Mouse (Mus musculus) CH12.LX (cell line): ENCODE data around the gene Ccdc51. TPM values are rescaled to one million over a fixed set of nuclear protein-coding genes. Genes with fewer than 3 reads are reported as not detected.

Source experiments
- DNase-seq: peaks from one replicate; pipeline ENCODE4 v3.0.0-alpha.2; 2013; ENCODE audit errors: extremely low read depth
- H3K27ac ChIP-seq: 2 replicates; pipeline ENCODE4 v1.5.1; 2012; ENCODE audit warnings: low read depth, mild to moderate bottlenecking, control low read depth, moderate library complexity; ENCODE audit not compliant: insufficient read depth
- H3K27me3 ChIP-seq: replicated peaks from 2 replicates; pipeline ENCODE3; 2012; ENCODE audit warnings: inconsistent platforms
- H3K36me3 ChIP-seq, 2 experiments: replicated peaks in 1 of 2; 2 replicates each; pipeline versions ENCODE3 to v1.6.1; 2012; ENCODE audit warnings: inconsistent platforms in 1 of 2, low read length in 1 of 2, mild to moderate bottlenecking in 1 of 2, mixed read lengths in 1 of 2, moderate library complexity in 1 of 2; ENCODE audit not compliant: control insufficient read depth in 1 of 2, insufficient read depth in 1 of 2
- H3K4me1 ChIP-seq, 2 experiments: 2 replicates each; pipeline ENCODE4 v1.6.1; 2012; ENCODE audit warnings: inconsistent platforms in 1 of 2, moderate library complexity in 1 of 2; ENCODE audit not compliant: insufficient read depth in 2 of 2, control insufficient read depth in 1 of 2
- H3K4me2 ChIP-seq: 2 replicates; pipeline ENCODE4 v1.6.1; 2012; ENCODE audit warnings: low read depth, mild to moderate bottlenecking, control low read depth; ENCODE audit not compliant: poor library complexity, insufficient read depth, severe bottlenecking
- H3K4me3 ChIP-seq, 3 experiments: fragments of 150-350 bp in 1 of 3; sonication (generic) in 1 of 3; replicated peaks in 1 of 3; 2 replicates each; pipeline versions ENCODE3 to v1.5.1; 2011 to 2012; ENCODE audit warnings: low read depth in 2 of 3, low read length in 2 of 3, mild to moderate bottlenecking in 2 of 3, moderate library complexity in 2 of 3, control low read depth in 1 of 3, improper control_type of control experiment in 1 of 3, inconsistent platforms in 1 of 3, mixed read lengths in 1 of 3; ENCODE audit not compliant: poor library complexity in 1 of 3
- H3K79me2 ChIP-seq: replicated peaks from 2 replicates; pipeline ENCODE4 v1.6.1; 2012; ENCODE audit warnings: mild to moderate bottlenecking, moderate library complexity; ENCODE audit not compliant: control insufficient read depth, poor library complexity, insufficient read depth, severe bottlenecking; ENCODE audit errors: extremely low read depth
- H3K9ac ChIP-seq: 2 replicates; pipeline ENCODE4 v1.6.1; 2012; ENCODE audit warnings: low read depth, mild to moderate bottlenecking, control low read depth, moderate library complexity; ENCODE audit not compliant: insufficient read depth
- H3K9me3 ChIP-seq: replicated peaks from 2 replicates; pipeline ENCODE3; 2012; ENCODE audit warnings: low read length, inconsistent platforms, mixed read lengths
- BHLHE40 ChIP-seq: IDR thresholded peaks from 2 replicates; pipeline ENCODE4 v1.6.1; 2011; ENCODE audit warnings: mild to moderate bottlenecking, low read depth, low read length, improper control_type of control experiment
- CTCF ChIP-seq, 2 experiments: IDR thresholded peaks in 1 of 2; conservative IDR thresholded peaks in 1 of 2; 2 replicates each; pipeline ENCODE4 v1.5.1; 2011 to 2012; ENCODE audit warnings: low read depth in 2 of 2, low read length in 2 of 2, improper control_type of control experiment in 1 of 2, inconsistent platforms in 1 of 2, mild to moderate bottlenecking in 1 of 2, moderate library complexity in 1 of 2
- E2F4 ChIP-seq: IDR thresholded peaks from 2 replicates; pipeline ENCODE4 v1.6.1; 2011; ENCODE audit warnings: low read depth, low read length, improper control_type of control experiment; ENCODE audit not compliant: insufficient replicate concordance
- ELF1 ChIP-seq: IDR thresholded peaks from 2 replicates; pipeline ENCODE4 v1.6.1; 2014; ENCODE audit warnings: low read depth, mild to moderate bottlenecking, inconsistent platforms, low read length, improper control_type of control experiment
- EP300 ChIP-seq: IDR thresholded peaks from 2 replicates; pipeline ENCODE4 v1.6.1; 2011; ENCODE audit warnings: low read length, improper control_type of control experiment
- ETS1 ChIP-seq: conservative IDR thresholded peaks from 2 replicates; pipeline ENCODE4 v1.6.1; 2012; ENCODE audit warnings: low read depth, mild to moderate bottlenecking, inconsistent platforms, low read length, improper control_type of control experiment, moderate library complexity
- HCFC1 ChIP-seq: IDR thresholded peaks from 2 replicates; pipeline ENCODE4 v1.6.1; 2012; ENCODE audit warnings: low read depth, mild to moderate bottlenecking, inconsistent platforms, low read length, improper control_type of control experiment
- IRF4 ChIP-seq: IDR thresholded peaks from 2 replicates; pipeline ENCODE4 v1.6.1; 2014; ENCODE audit warnings: low read depth, mild to moderate bottlenecking, inconsistent platforms, low read length, improper control_type of control experiment
- JUN ChIP-seq: IDR thresholded peaks from 2 replicates; pipeline ENCODE4 v1.6.1; 2011; ENCODE audit warnings: low read depth, mild to moderate bottlenecking, low read length, improper control_type of control experiment, moderate library complexity; ENCODE audit not compliant: insufficient read depth
- JUND ChIP-seq: conservative IDR thresholded peaks from 2 replicates; pipeline ENCODE4 v1.6.1; 2011; ENCODE audit warnings: low read depth, low read length, improper control_type of control experiment
- KAT2A ChIP-seq: IDR thresholded peaks from 2 replicates; pipeline ENCODE4 v1.6.1; 2012; ENCODE audit warnings: low read length, improper control_type of control experiment, inconsistent platforms; ENCODE audit not compliant: insufficient replicate concordance
- MAX ChIP-seq: IDR thresholded peaks from 2 replicates; pipeline ENCODE4 v1.6.1; 2011; ENCODE audit warnings: low read length, improper control_type of control experiment
- MAZ ChIP-seq: IDR thresholded peaks from 2 replicates; pipeline ENCODE4 v1.6.1; 2012; ENCODE audit warnings: low read depth, mild to moderate bottlenecking, inconsistent platforms, low read length, improper control_type of control experiment, moderate library complexity
- MEF2A ChIP-seq: IDR thresholded peaks from 2 replicates; pipeline ENCODE4 v1.6.1; 2014; ENCODE audit warnings: low read depth, mild to moderate bottlenecking, inconsistent platforms, low read length, improper control_type of control experiment, borderline replicate concordance
- MYC ChIP-seq: IDR thresholded peaks from 2 replicates; pipeline ENCODE4 v1.6.1; 2011; ENCODE audit warnings: low read depth, mild to moderate bottlenecking, improper control_type of control experiment, low read length
- NELFE ChIP-seq: IDR thresholded peaks from 2 replicates; pipeline ENCODE4 v1.6.1; 2011; ENCODE audit warnings: low read depth, low read length, improper control_type of control experiment
- NRF1 ChIP-seq: IDR thresholded peaks from 2 replicates; pipeline ENCODE4 v1.6.1; 2014; ENCODE audit warnings: low read depth, mild to moderate bottlenecking, inconsistent platforms, low read length, improper control_type of control experiment, moderate library complexity
- POLR2A ChIP-seq: IDR thresholded peaks from 2 replicates; pipeline ENCODE4 v1.6.1; 2011; ENCODE audit warnings: low read depth, mild to moderate bottlenecking, improper control_type of control experiment, low read length
- POLR2AphosphoS2 ChIP-seq: IDR thresholded peaks from 2 replicates; pipeline ENCODE4 v1.6.1; 2011; ENCODE audit warnings: low read depth, low read length, improper control_type of control experiment
- RAD21 ChIP-seq: IDR thresholded peaks from 2 replicates; pipeline ENCODE4 v1.6.1; 2011; ENCODE audit warnings: low read depth, mild to moderate bottlenecking, low read length, improper control_type of control experiment, moderate library complexity
- RCOR1 ChIP-seq: conservative IDR thresholded peaks from 2 replicates; pipeline ENCODE4 v1.6.1; 2012; ENCODE audit warnings: low read depth, mild to moderate bottlenecking, inconsistent platforms, low read length, improper control_type of control experiment
- SIN3A ChIP-seq: IDR thresholded peaks from 2 replicates; pipeline ENCODE4 v1.6.1; 2012; ENCODE audit warnings: low read length, improper control_type of control experiment, inconsistent platforms
- SMC3 ChIP-seq: IDR thresholded peaks from 2 replicates; pipeline ENCODE4 v1.6.1; 2011; ENCODE audit warnings: low read depth, low read length, improper control_type of control experiment
- TBP ChIP-seq: conservative IDR thresholded peaks from 2 replicates; pipeline ENCODE4 v1.6.1; 2011; ENCODE audit warnings: low read depth, low read length, improper control_type of control experiment
- USF2 ChIP-seq: conservative IDR thresholded peaks from 2 replicates; pipeline ENCODE4 v1.6.1; 2011; ENCODE audit warnings: low read depth, low read length, improper control_type of control experiment
- ZC3H11A ChIP-seq: IDR thresholded peaks from 2 replicates; pipeline ENCODE4 v1.6.1; 2012; ENCODE audit warnings: low read depth, mild to moderate bottlenecking, inconsistent platforms, low read length, improper control_type of control experiment
- ZMIZ1 ChIP-seq: IDR thresholded peaks from 2 replicates; pipeline ENCODE4 v1.6.1; 2012; ENCODE audit warnings: low read depth, mild to moderate bottlenecking, inconsistent platforms, low read length, improper control_type of control experiment
- ZNF384 ChIP-seq: IDR thresholded peaks from 2 replicates; pipeline ENCODE4 v1.6.1; 2012; ENCODE audit warnings: low read depth, low read length, improper control_type of control experiment, inconsistent platforms
- dilution Hi-C: fragments of 300-500 bp; cut with MboI; formaldehyde crosslinking; loops from 2 replicates; pipeline ENCODE4 v1.14.3; 2020; ENCODE audit warnings: low sequenced_read_pairs; ENCODE audit not compliant: extremely low pct_unique_long_range_greater_than_20kb, extremely low pct_ligation_motif_present
- in situ Hi-C: fragments of 300-500 bp; cut with MboI; formaldehyde crosslinking; loops from 3 replicates; pipeline ENCODE4 v1.14.3; 2019; ENCODE audit warnings: low sequenced_read_pairs, low pct_ligation_motif_present, low pct_unique_long_range_greater_than_20kb, mixed read lengths
- polyA plus RNA-seq: library from polyadenylated mRNA; unstranded; fragments of >175 nt; gene quantifications from 2 replicates; pipeline ENCODE4 v1.2.1, GENCODE M21; 2012; ENCODE audit warnings: low read depth; ENCODE audit not compliant: insufficient read length
- total RNA-seq, 2 experiments: library from RNA; depleted of rRNA; stranded (reverse); fragments of 300-350 nt in 1 of 2; fragments of >200 nt in 1 of 2; gene quantifications; 2 replicates each; pipeline ENCODE4 v1.2.3; 2012 to 2014

Ccdc51 gene
- total and polyA plus RNA-seq, 3 experiments, result 7.6 to 18.2 (median 16.2) TPM

- Histone ChIP-seq H3K4me3 (peak overlapping the region; percentile 67 to 91 (median 70)), H3K9ac (peak overlapping the region; percentile 56), H3K4me2 (peak overlapping the region; percentile 88), H3K79me2 (peaks cover 57% of the 10 kb centered on the region), H3K36me3 (peaks cover 4 to 22% of the 10 kb centered on the region in 2 experiments), H3K4me1 (peaks cover 22 to 52% of the 10 kb centered on the region in 2 experiments), H3K9me3 (no peaks in the 10 kb centered on the region), H3K27me3 (no peaks in the 10 kb centered on the region), H3K27ac (peak overlapping the region; percentile 93)
- in situ Hi-C loops, result no loop called here
- peak; percentile 75 for DNase-seq
- TF ChIP-seq SIN3A, result peak; percentile 47; the same call in 1 of the 2 replicates
- peak; percentile 68 for TF ChIP-seq MAZ
- TF ChIP-seq ZNF384, result no peak
- 0 out of 2 replicates have a peak, but pooled peaks have one; percentile 3 for TF ChIP-seq BHLHE40
- TF ChIP-seq ETS1, result peak; percentile 52
- peak; percentile 38; the same call in 1 of the 2 replicates for TF ChIP-seq POLR2A
- TF ChIP-seq CTCF (conservative IDR thresholded peaks at IDR 0.05 in 1 of 2, IDR thresholded peaks at IDR 0.05 in 1 of 2; ENCODE audit: low read depth in 2 of 2, low read length in 2 of 2), result no peak
- dilution Hi-C loops, result no loop called here
Measured at GRCm38 (mm10) chr9:109051011-109051501, 31.2 kb upstream of the Ccdc51 start.

DNA sequence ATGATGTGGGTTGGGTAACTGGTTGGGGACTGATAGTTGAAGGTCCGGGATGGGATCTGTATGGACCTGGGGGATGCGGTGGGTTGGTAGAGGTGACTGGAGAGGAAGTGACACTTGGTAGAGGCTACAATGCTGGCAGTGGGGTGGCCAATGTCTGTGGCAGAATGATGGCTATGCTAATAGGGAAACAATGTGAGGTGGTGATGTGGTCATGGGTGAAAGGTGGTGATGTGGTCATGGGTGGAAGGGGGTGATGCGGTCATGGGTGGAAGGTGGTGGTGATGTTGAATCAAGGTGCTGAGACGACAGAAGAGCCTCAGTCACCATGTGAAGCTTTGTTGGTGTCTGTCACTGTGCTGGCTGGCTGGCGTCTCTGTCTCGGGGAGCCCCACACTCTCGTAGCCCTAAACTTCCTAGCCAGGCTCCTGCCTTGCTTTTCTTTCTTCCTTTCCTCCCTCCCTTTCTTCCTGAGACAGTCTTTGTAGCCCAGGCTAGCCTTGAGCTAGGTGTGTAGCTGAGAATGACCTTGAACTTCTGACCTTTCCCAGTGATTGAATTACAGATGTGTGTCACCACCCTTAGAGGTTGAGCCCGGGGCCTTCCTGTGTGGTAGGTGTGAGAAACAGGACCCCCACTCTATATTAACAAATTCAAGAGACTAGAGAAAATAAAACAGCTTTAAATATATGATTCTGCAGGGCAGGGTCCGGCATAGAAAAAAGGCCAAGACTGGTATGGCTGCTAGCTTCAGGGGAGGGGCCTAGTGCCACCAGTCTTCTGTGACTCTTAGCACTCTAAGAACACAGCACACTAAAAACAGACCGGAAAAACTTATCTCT lies 30.4 kb upstream of the Ccdc51 start:
- H3K79me2 ChIP-seq, result peaks cover 64% of the 10 kb centered on the region
- H3K27me3 ChIP-seq, result no peaks in the 10 kb centered on the region
- dilution Hi-C loops (no loop called here), in situ Hi-C loops (no loop called here)
- H3K9ac ChIP-seq, result peak overlapping the region; percentile 56
- peak; percentile 74 for DNase-seq
- H3K4me3 ChIP-seq, result peak overlapping the region; percentile 67 to 91 (median 70)
- peak overlapping the region; percentile 88 for H3K4me2 ChIP-seq
- H3K4me1 ChIP-seq, result peaks cover 27 to 57% of the 10 kb centered on the region in 2 experiments
- H3K27ac ChIP-seq, result peak overlapping the region; percentile 93
- H3K9me3 ChIP-seq, result no peaks in the 10 kb centered on the region
- peaks cover 12 to 27% of the 10 kb centered on the region in 2 experiments for H3K36me3 ChIP-seq
- TF ChIP-seq ZNF384 (no peak), IRF4 (peak; percentile 42; the same call in 1 of the 2 replicates), NELFE (peak; percentile 30; the same call in 1 of the 2 replicates), TBP (0 out of 2 replicates have a peak, but pooled peaks have one; percentile 37), NRF1 (no peak), POLR2A (no peak), CTCF (conservative IDR thresholded peaks at IDR 0.05 in 1 of 2, IDR thresholded peaks at IDR 0.05 in 1 of 2; ENCODE audit: low read depth in 2 of 2, low read length in 2 of 2) (no peak), JUN (no peak; the same call in 1 of the 2 replicates), JUND (no peak), USF2 (no peak), ELF1 (no peak; the same call in 1 of the 2 replicates), KAT2A (0 out of 2 replicates have a peak, but pooled peaks have one; percentile 38), RCOR1 (peak; percentile 46; the same call in 1 of the 2 replicates), MAX (no peak), EP300 (peak; percentile 17; the same call in 1 of the 2 replicates), MEF2A (no peak; the same call in 1 of the 2 replicates), ZC3H11A (no peak), SMC3 (no peak), HCFC1 (no peak; the same call in 1 of the 2 replicates), E2F4 (no peak), BHLHE40 (peak; percentile 31), MAZ (peak; percentile 34; the same call in 1 of the 2 replicates), ZMIZ1 (no peak), POLR2AphosphoS2 (no peak), SIN3A (no peak), RAD21 (no peak), MYC (0 out of 2 replicates have a peak, but pooled peaks have one; percentile 13)
